Mouse (Mus musculus) layer of hippocampus, postnatal 14 days (tissue): ENCODE measurements at regions not wholly inside any gene's neighbourhood (a gene's known extent, or its start where the extent isn't known, plus 50 kb on each side); places are given as distances from the start of the nearest gene placed in this dataset.

Source experiments
- DNase-seq, 2 experiments: peaks; one replicate each; pipeline ENCODE4 v3.0.0; 2021 to 2022; ENCODE audit warnings: low spot score in 2 of 2, mixed read lengths in 1 of 2

DNA sequence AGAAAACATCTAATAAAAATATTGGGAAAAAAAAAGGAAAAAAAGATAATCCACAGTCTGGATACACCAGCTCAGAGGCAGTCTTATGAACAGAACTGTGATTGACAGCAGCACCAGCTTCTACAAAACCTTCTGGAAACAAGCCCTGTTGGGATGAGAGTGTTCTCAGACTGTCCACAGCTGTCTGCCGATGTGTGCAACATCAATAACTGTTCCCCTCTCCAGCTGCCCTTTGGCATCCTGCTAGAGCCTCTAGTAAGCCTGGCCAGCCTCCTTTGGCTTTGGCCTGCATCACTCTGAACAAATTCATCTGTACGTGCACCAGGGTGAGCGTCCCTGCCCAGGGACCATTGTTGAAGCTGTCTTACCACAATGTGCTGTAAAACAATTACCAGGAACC lies 137.0 kb upstream of the Irs2 start:
- no peak for DNase-seq

GRCm38 (mm10) chr8:11140566-11140965 lies 132.3 kb upstream of the Irs2 start:
- no peak for DNase-seq

DNA sequence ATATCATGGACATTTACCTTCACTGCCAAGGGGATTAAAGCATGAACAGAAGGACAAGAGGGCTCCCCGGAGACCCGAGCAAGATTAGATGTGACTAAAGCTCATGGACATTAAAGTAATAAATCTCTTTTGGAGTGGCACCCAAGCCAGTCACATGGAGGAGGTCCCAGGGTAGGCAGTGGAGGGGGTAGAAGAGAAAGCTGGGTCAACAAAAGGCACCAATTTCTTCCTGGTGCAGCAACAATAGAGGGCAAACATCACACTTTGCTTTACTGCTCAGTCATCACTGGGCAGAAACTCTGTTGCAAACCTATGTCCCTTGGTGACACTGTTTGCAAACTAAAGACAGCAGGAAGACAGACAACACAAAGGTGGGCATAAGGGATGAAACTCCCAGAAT lies 131.0 kb upstream of the Irs2 start:
- no peak for DNase-seq

GRCm38 (mm10) chr8:11138302-11139020 lies 130.2 kb upstream of the Irs2 start:
- DNase-seq, result no peak

GRCm38 (mm10) chr8:11136566-11136965 lies 128.3 kb upstream of the Irs2 start:
- no peak for DNase-seq

DNA sequence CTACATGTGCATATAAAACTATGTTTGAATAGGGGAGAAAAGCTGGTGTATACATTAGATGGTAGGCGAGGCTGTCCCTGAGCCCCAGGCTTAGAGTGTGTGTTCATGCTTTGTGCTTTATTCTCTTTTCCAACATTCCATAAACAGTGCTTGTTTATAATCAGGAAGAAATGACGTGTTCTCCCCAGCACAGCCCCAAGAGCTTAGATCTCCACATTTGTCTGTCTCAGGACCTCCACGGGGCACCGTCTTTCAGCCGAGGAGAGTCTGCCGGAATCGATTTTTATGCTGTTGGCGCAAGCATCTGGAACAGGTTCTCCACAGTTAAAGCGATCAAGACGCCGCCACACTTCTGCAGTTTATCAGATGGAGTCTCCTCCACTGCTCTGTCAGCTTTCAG lies 126.9 kb upstream of the Irs2 start:
- DNase-seq, result no peak

DNA sequence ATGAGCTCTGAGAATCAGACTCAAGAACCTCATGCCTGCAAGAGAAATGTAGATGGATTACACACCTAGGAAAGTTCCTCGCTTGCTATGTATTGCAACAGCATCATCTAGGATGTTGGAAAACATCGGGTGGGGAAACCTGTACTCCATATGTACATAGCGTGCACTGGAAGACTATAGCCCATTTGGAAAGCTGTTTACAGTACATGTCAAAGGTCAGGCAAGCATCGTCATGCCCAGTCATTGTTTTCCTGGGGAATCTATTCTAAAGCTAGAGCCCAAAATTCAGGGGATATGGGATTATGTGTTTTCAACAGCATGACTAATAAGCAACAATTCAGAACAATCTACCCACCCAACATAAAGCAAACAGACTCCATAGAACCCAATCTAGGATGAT lies 126.3 kb upstream of the Irs2 start:
- DNase-seq, result no peak

- no peak for DNase-seq
Measured at GRCm38 (mm10) chr8:11119030-11119634, 110.9 kb upstream of the Irs2 start.

GRCm38 (mm10) chr8:11116534-11116933 lies 108.3 kb upstream of the Irs2 start:
- DNase-seq, result no peak

GRCm38 (mm10) chr8:11115210-11115609 lies 107.0 kb upstream of the Irs2 start:
- no peak for DNase-seq

DNA sequence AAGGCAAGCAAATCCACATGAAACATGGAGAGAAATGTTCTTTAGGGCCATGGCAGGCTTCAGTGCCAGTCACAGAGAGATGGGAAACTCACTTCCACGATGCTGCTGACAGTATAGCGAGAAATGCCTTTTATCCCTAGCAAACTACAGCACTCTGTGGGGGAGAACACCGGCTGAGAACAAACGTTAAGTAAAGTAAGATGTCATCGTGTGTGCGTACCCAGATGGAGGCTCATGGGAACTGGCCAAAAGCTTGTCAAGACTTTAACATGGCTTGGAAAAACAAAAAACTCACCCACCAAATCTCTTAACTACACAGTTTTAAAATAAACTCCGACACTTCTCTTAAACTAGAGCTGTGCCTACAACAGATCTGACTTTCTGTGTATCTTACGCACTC lies 106.3 kb upstream of the Irs2 start:
- no peak for DNase-seq

DNA sequence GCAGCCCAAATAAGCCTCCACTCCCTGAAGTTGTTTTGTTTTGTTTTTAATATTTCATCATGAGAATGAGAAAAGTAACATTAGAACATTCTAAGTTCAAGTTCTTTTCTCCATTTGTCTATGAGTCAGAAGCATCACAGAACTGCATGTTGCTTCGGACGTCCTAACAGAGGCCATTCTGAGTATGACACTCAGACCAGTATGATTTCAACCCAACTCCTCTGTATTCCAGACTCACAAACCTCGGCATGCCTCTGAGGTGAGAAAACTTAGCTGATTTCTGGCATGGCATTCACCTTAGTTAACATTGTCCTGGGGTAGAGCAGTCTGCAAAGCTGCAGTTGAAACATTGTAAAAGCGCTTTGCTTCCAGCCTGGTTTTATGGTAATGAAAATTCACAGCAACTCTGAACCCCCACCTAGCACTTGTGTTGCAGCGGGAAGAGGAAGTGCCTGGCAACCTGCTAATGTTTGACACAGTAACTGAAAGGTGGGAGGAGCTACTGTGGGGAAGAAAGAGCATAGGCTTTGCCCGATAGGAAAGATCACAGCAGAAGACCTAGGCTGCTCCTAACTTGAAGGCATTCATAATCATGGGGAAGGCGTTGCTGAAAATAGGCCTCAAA lies 104.8 kb upstream of the Irs2 start:
- no peak for DNase-seq

DNA sequence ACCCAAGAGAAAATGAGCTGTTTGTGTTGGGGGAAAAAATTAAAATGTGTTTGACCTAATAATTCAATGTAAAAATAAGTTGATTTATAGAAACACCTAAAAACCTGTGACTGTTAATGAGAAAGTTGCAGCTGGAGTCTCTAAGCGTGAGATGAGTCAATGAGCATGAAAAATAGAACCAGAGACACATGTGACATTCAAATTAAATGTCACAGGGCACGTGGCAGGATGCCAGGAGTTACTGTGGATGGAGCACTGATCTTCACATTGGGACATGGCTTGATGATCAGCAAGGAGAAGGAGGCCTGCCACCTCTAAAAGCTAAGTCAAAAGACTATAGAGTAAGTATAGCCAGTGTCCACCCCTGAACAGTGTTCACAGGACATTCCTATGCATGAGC lies 103.7 kb upstream of the Irs2 start:
- DNase-seq, result no peak

DNA sequence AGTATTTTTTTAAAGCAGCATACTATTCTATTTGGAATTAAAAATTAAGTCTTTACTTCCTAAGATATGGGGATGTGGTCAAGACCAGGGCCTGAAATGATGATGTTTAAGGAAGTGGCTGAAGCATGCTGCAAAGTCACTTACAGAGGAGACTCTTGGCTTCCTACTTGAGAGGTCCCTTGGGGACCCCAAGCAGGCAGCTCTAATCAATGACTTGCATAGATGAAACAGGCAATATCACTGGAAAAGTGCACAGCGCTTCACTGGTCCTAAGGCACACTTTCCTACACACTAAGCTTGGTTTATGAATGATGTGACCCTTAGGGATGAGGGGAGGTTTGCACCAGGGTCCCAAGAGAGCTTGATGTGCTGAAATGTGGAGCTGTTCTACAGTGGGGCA lies 99.2 kb upstream of the Irs2 start:
- DNase-seq, result no peak

- DNase-seq, result no peak
Measured at GRCm38 (mm10) chr8:11107021-11107420, 98.8 kb upstream of the Irs2 start.

GRCm38 (mm10) chr8:11103745-11104607 lies 95.7 kb upstream of the Irs2 start:
- DNase-seq, result no peak

DNA sequence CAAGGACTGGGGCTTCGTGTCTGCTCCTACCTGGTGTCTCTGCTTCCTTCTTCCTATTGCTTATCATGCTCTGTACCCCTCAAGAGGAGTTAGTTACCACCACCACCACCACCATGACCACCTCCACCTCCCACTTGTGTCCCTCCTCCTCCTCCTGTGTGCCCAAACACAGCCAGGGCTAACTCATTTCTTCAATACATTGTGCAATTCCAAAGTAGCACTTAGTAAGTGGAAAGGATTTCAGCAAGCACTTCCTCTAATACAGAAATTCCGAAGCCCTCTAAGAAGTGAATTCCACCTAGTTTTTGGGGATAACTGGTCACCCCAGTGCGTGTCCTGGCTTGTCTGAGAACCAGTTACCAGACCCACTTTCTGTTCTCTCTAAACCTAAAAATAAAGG lies 92.1 kb upstream of the Irs2 start:
- no peak for DNase-seq

GRCm38 (mm10) chr8:11099591-11099855 lies 91.3 kb upstream of the Irs2 start:
- DNase-seq, result peak in 1 of 2 experiments; percentile 53

GRCm38 (mm10) chr8:11098790-11099590 lies 90.7 kb upstream of the Irs2 start:
- DNase-seq, result no peak

- DNase-seq, result no peak
Measured at GRCm38 (mm10) chr8:11098228-11098778, 90.0 kb upstream of the Irs2 start.

DNA sequence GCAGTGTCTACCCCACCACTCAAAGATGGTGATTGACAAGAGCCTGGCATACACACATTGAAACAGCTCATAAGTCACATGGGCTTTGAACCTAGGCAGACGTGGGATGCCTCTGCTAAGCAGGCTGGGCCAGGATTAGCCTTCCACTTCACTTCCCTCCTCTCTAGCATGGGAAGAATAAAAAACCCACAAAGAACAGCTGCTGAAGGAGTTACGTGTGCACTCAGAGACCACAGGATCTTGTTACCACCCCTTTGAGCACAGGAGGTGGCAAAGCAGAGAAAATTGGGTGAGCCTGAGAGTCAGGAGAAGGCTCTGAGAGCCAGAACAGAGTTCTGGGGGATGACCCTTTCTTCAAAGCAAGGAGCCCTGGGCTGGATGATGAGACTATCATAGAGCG lies 89.6 kb upstream of the Irs2 start:
- no peak for DNase-seq
